In genomic region chr1:41420489-41421327, GRCm38 (mm10) we compare ENCODE assay signal across 23 mouse cellular contexts.
DNase-seq lines count a peak whose midpoint lies in the region; ATAC-seq lines count a peak whose summit lies in the region.
"Had no signal": no experiment of that assay in that cellular context is flagged by ENCODE, and none has a peak within 500 bp of the region (broad histone marks: within the 10 kb centered on the region; RNA-seq: fewer than 3 reads in every experiment).

No protein-coding gene starts in this region.

- WGBS in kidney, embryonic 16.5 days: 77% methylated on average over 3 of the region's 3 CpGs
- WGBS in lung, embryonic 15.5 days: 32% methylated on average over 3 of the region's 3 CpGs

- H3K4me2 ChIP-seq in kidney, embryonic 16.5 days (replicated peaks; ENCODE audit: low read depth, low read length): no peak overlapping the region
- H3K4me2 ChIP-seq in lung, embryonic 15.5 days: no peak overlapping the region
- H3K4me2 ChIP-seq: embryonic facial prominence, embryonic 13.5 days; forebrain, embryonic 13.5 days; heart, embryonic 11.5 days; heart, embryonic 15.5 days; hindbrain, embryonic 15.5 days had no signal

- H3K4me3 ChIP-seq in kidney, embryonic 16.5 days (ENCODE audit: low read length): no peak overlapping the region
- H3K4me3 ChIP-seq in lung, embryonic 15.5 days: no peak overlapping the region
- H3K4me3 ChIP-seq: embryonic facial prominence, embryonic 13.5 days; forebrain, embryonic 13.5 days; heart, adult 2 months; heart, embryonic 15.5 days; hindbrain, embryonic 10.5 days; hindbrain, embryonic 15.5 days had no signal

- no peaks in the 10 kb centered on the region for H3K27me3 ChIP-seq in kidney, embryonic 16.5 days (ENCODE audit: insufficient read depth, low read length)
- H3K27me3 ChIP-seq in lung, embryonic 15.5 days: no peaks in the 10 kb centered on the region
- H3K27me3 ChIP-seq: embryonic facial prominence, embryonic 13.5 days; forebrain, embryonic 13.5 days; heart, embryonic 15.5 days; hindbrain, embryonic 15.5 days had no signal

- no peak overlapping the region for H3K9ac ChIP-seq in kidney, embryonic 16.5 days (replicated peaks; ENCODE audit: low read length)
- H3K9ac ChIP-seq in lung, embryonic 15.5 days: no peak overlapping the region
- H3K9ac ChIP-seq: embryonic facial prominence, embryonic 13.5 days; forebrain, embryonic 13.5 days; forebrain, postnatal 0 days; heart, embryonic 15.5 days; hindbrain, embryonic 15.5 days had no signal

- no peak overlapping the region for H3K27ac ChIP-seq in kidney, embryonic 16.5 days (ENCODE audit: low read length)
- peak overlapping the region; percentile 80 for H3K27ac ChIP-seq in lung, embryonic 15.5 days
- H3K27ac ChIP-seq: embryonic facial prominence, embryonic 13.5 days; forebrain, embryonic 13.5 days; heart, adult 2 months; heart, embryonic 15.5 days; hindbrain, embryonic 10.5 days; hindbrain, embryonic 15.5 days had no signal

- no peaks in the 10 kb centered on the region for H3K4me1 ChIP-seq in kidney, embryonic 16.5 days (ENCODE audit: insufficient read depth, low read length)
- H3K4me1 ChIP-seq in lung, embryonic 15.5 days: no peaks in the 10 kb centered on the region
- H3K4me1 ChIP-seq: embryonic facial prominence, embryonic 13.5 days; forebrain, embryonic 13.5 days; heart, embryonic 15.5 days; hindbrain, embryonic 10.5 days; hindbrain, embryonic 15.5 days had no signal

- no peak for DNase-seq in kidney, adult 11 months
- no peak for DNase-seq in lung, adult 18-20 months
- DNase-seq in lung, postnatal 36 days: peak; percentile 4
- no peak for DNase-seq in cerebellum, adult 11-12 months
- DNase-seq in left cerebral cortex, adult 9 months (ENCODE audit: low spot score in 2 of 2): no peak
- DNase-seq: adrenal gland, postnatal 10 days; B cell, adult 2 months; cerebellum, adult 11 months; cerebellum, adult 9-10 months; cerebellum, postnatal 25 days; forebrain, postnatal 0 days; gastrocnemius, postnatal 14 days; heart, adult 2 months had no signal

- ATAC-seq in kidney, embryonic 16.5 days (ENCODE audit: low FRiP score, low TSS enrichment): peak; percentile 51; the same call in 1 of the 2 replicates
- ATAC-seq in lung, embryonic 15.5 days (ENCODE audit: borderline replicate concordance, extremely low read depth, low FRiP score, low TSS enrichment): peak; percentile 93
- ATAC-seq: CD4-positive, CD25-positive, alpha-beta regulatory T cell, adult 4 months; forebrain, embryonic 13.5 days; forebrain, postnatal 0 days had no signal

- no peaks in the 10 kb centered on the region for H3K9me3 ChIP-seq in kidney, embryonic 16.5 days (ENCODE audit: low read length)
- H3K9me3 ChIP-seq in lung, embryonic 15.5 days: no peaks in the 10 kb centered on the region
- H3K9me3 ChIP-seq: embryonic facial prominence, embryonic 13.5 days; forebrain, embryonic 13.5 days; heart, embryonic 15.5 days; hindbrain, embryonic 10.5 days; hindbrain, embryonic 15.5 days had no signal

- H3K36me3 ChIP-seq in kidney, embryonic 16.5 days (ENCODE audit: insufficient read depth, low read length): no peaks in the 10 kb centered on the region
- no peaks in the 10 kb centered on the region for H3K36me3 ChIP-seq in lung, embryonic 15.5 days
- H3K36me3 ChIP-seq: embryonic facial prominence, embryonic 13.5 days; G1E; heart, embryonic 15.5 days; hindbrain, embryonic 10.5 days; hindbrain, embryonic 15.5 days had no signal
